Mouse (Mus musculus) midbrain, embryonic 11.5 days (tissue): ENCODE data around the gene Ly6g6e. TPM values are rescaled to one million over a fixed set of nuclear protein-coding genes. Genes with fewer than 3 reads are reported as not detected.

Experiments used
- ATAC-seq: fragments of 200-750 bp; cut with Nextera tagmentation; 2 replicates; pipeline ENCODE4 v1.8.0; 2017; ENCODE audit warnings: moderate TSS enrichment, moderate library complexity; ENCODE audit not compliant: low FRiP score
- DNase-seq: peaks from one replicate; pipeline ENCODE4 v3.0.0; 2015; ENCODE audit warnings: low spot score; ENCODE audit errors: missing footprints
- H3K27ac ChIP-seq: fragments of 300-500 bp; sonication (generic); 2 replicates; pipeline ENCODE4 v1.5.1; 2014; ENCODE audit warnings: low read depth, low read length
- H3K27me3 ChIP-seq: fragments of 300-500 bp; sonication (generic); 2 replicates; pipeline ENCODE4 v1.6.1; 2014; ENCODE audit warnings: mild to moderate bottlenecking, low read length, moderate library complexity, mixed read lengths; ENCODE audit not compliant: control insufficient read depth, insufficient read depth
- H3K36me3 ChIP-seq: fragments of 300-500 bp; sonication (generic); 2 replicates; pipeline ENCODE4 v1.6.1; 2014; ENCODE audit warnings: mild to moderate bottlenecking, low read length, moderate library complexity, mixed read lengths; ENCODE audit not compliant: control insufficient read depth, insufficient read depth
- H3K4me1 ChIP-seq: fragments of 300-500 bp; sonication (generic); 2 replicates; pipeline ENCODE4 v1.6.1; 2014; ENCODE audit warnings: low read length; ENCODE audit not compliant: control insufficient read depth, insufficient read depth
- H3K4me2 ChIP-seq: fragments of 300-500 bp; sonication (generic); 2 replicates; pipeline ENCODE4 v1.6.1; 2014; ENCODE audit warnings: mild to moderate bottlenecking, moderate library complexity
- H3K4me3 ChIP-seq: fragments of 300-500 bp; sonication (generic); 2 replicates; pipeline ENCODE4 v1.5.1; 2014; ENCODE audit warnings: low read depth, low read length
- H3K9ac ChIP-seq: fragments of 300-500 bp; sonication (generic); 2 replicates; pipeline ENCODE4 v1.6.1; 2014; ENCODE audit warnings: low read length
- H3K9me3 ChIP-seq: fragments of 300-500 bp; sonication (generic); 2 replicates; pipeline ENCODE4 v1.6.1; 2016; ENCODE audit warnings: low read length; ENCODE audit not compliant: control insufficient read depth
- WGBS: fragments of 180-500 bp; shearing (Covaris S2); extraction: QIAGEN DNeasy Blood & Tissue Kit; methylation state at CpG from one replicate; pipeline ENCODE4 v1.1.7; 2014; 5-methylcytosine and 5-hydroxymethylcytosine counted together
- polyA plus RNA-seq: library from polyadenylated mRNA; unstranded; fragments of >200 nt; fragmentation: Nextera tagmentation; extraction: Ambion mirVana; gene quantifications from 2 replicates; pipeline ENCODE4 v1.2.1, GENCODE M21; 2014

The Ly6g6e gene
- polyA plus RNA-seq, 1 experiment from 2014 or later = not detected

DNA sequence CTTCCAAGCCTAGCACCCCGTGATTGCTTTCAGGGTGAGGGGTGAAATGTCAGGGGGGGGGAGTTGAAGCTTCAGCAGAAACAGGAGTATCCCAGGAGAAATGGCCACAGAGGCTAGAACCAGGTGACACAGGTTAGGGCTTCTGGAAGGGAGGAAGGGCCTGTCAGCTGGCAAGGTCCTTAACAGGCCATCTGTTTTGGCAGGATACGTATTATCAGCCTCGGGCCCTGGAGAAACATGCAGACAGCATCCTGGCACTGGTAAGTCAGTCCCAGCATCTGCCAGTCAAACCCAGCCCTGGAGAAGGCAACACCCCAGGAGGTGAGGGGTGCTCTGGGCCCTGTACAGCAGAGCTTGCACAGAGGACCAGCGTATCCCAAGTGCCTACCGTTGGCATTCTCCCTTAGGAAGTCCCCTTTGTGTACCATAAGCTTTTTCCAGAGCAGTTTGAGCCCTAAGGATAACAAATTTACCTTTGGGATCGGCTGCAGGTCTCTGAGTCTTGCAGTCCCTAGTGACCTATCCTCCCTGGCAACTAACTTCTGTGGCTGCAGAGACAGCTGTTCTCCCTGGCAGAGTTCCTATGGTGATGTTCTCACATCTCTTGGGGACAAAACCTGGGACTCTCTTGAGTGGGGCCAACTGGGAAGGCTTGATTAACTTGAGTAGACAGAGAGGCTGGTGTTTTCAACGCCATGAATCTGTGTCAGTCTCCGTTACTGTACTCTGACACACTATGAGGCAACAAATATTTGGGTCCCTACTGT lies 13.6 kb downstream of the Ly6g6e start:
- Histone ChIP-seq H3K9me3 (no peaks in the 10 kb centered on the region), H3K9ac (peak overlapping the region; percentile 92; the same call in 1 of the 2 replicates), H3K27me3 (no peaks in the 10 kb centered on the region), H3K36me3 (peaks cover 2% of the 10 kb centered on the region; the same call in 1 of the 2 replicates), H3K4me1 (peaks cover 5% of the 10 kb centered on the region), H3K4me3 (peak overlapping the region; percentile 60), H3K4me2 (peak overlapping the region; percentile 47), H3K27ac (no peak overlapping the region)
- WGBS = 82% methylated on average over 8 of the region's 8 CpGs
- ATAC-seq (no peak), DNase-seq (no peak)

DNA sequence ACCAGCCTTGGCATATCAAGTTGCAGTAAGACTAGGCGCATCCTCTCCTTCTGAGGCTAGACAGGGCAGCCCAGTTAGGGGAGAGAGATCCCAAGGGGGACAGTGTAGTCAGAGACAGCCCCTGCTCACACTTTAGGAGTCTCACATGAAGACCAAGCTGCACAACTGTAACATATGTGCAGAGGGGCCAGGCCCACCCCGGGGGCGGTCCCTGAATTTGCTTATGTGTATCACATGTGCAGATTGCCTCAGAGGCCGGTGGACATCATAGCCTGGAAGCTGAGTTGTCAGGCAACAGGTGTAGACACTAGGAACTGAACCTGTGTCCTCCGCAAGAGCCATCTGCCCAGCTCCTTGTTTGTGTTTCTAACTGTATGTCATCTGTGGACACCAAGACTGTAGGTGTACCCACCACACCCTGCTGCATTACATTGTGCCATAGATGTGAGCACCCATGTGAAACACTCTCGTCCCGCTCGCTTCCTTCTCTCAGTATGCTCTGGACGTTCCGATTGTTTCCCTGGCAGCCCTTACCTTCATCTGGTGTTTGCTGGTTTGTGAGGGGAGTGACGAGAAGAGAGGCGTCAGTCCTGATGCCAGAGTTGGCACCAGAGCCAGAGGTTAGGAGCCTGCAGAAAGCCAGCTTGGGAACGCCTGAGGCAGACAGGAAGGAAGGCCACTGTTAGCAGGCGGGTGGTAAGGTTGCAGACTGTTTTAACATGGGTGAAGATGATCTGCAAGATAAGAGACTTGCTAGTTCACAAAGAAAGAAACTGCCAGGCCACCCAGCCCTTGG lies 15.9 kb downstream of the Ly6g6e start:
- H3K4me2 ChIP-seq = no peak overlapping the region
- WGBS = 88% methylated on average over 14 of the region's 14 CpGs
- H3K27me3 ChIP-seq = no peaks in the 10 kb centered on the region
- H3K27ac ChIP-seq = no peak overlapping the region
- H3K4me1 ChIP-seq = peaks cover 5% of the 10 kb centered on the region
- H3K36me3 ChIP-seq = peaks cover 5% of the 10 kb centered on the region; the same call in 1 of the 2 replicates
- no peaks in the 10 kb centered on the region for H3K9me3 ChIP-seq
- no peak overlapping the region for H3K4me3 ChIP-seq
- DNase-seq = no peak
- H3K9ac ChIP-seq = no peak overlapping the region
- ATAC-seq = no peak

DNA sequence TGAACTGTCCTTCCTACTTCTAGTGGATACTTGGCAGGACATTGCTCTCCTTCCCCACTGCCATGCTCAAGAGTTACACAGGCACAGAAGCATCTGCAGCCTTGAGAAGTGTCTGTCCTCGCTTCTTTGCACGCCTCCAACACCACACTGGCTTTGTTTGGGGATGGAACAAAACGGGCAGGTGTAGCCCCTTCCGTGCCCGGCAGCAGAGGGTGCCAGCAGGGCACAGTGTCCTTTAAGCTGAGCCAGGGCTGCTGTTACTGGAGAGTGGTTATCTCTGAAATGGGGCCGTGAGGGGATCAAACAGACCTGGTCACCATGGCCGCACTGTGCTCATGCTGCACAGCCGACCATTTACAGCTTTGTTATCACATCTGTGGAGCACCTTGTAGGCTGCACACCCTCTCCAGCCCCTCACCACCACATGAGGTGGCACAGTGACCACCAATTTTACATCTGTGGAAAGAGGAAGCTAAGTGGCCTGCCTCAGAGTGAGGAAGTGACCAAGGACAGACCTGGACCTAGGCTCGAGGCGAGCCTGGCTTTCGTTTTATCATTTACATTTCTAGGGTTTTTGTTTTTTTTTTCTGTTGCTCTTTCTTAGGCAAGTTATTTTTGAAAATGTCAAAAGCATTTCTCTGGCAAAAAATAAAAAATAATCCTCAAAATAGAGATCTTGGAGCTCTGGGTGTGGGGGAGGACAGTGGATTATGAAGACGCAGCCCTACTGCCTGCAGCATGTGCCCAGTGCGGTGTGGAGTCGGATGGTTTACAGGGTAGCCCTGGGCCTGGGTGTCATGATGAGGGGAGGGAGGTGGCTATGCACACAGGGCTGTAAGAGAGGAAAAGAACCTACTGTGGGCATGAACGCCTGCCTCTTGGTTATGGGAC lies 18.0 kb downstream of the Ly6g6e start:
- no peak overlapping the region for H3K27ac ChIP-seq
- no peak overlapping the region for H3K4me2 ChIP-seq
- no peak overlapping the region for H3K4me3 ChIP-seq
- DNase-seq = no peak
- no peaks in the 10 kb centered on the region for H3K27me3 ChIP-seq
- ATAC-seq = no peak
- H3K4me1 ChIP-seq = peaks cover 5% of the 10 kb centered on the region
- H3K36me3 ChIP-seq = peaks cover 5% of the 10 kb centered on the region; the same call in 1 of the 2 replicates
- H3K9me3 ChIP-seq = no peaks in the 10 kb centered on the region
- WGBS = 91% methylated on average over 15 of the region's 15 CpGs
- no peak overlapping the region for H3K9ac ChIP-seq

DNA sequence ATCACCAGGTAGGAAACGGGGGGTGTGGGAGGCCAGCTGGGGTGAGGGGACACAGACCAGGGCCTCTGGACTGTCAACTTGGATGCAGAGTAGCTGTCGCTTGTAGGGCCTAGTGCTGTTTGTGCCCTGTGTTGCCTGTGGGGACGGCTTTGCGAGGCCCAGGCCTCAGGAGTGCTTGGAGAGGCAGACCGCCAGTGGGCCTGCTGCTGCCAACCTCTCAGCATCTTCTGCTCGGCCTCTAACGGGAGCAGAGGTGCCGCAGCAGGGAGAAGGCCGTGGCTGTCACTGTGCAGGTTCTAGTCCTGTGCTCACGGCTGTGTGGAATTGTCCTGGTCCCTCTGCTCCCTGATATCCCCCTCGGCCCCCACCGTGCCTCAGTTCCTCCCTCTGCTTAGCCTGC lies 19.9 kb downstream of the Ly6g6e start:
- no peaks in the 10 kb centered on the region for H3K4me1 ChIP-seq
- 82% methylated on average over 12 of the region's 12 CpGs for WGBS
- H3K9ac ChIP-seq = no peak overlapping the region
- no peaks in the 10 kb centered on the region for H3K27me3 ChIP-seq
- H3K36me3 ChIP-seq = peaks cover 10% of the 10 kb centered on the region
- H3K4me2 ChIP-seq = no peak overlapping the region
- H3K4me3 ChIP-seq = no peak overlapping the region
- H3K9me3 ChIP-seq = no peaks in the 10 kb centered on the region
- no peak for ATAC-seq
- no peak for DNase-seq
- H3K27ac ChIP-seq = no peak overlapping the region

DNA sequence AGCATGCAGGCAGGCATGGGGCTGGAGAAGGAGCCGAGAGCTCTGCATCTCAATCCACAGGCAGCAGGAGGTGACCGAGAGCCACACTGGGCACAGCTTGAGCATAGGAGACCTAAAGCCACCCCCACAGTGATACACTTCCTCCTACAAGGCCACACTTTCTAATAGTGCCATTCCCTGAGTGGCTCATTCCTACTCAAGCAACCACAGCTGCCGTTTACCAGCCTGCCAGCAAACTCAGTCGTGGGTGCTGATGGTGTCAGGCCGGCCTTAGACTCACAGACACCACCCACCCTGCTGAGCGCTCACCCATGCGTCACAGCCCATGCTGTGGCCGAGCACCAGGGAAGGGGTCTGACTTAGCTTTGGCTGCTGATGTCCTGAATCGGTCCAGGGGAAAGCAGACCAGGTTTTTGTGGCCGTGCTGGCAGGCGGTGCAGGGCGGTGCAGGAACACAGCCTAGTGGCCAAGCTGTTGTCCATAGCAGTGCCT lies 20.5 kb downstream of the Ly6g6e start:
- no peak overlapping the region for H3K4me2 ChIP-seq
- no peaks in the 10 kb centered on the region for H3K9me3 ChIP-seq
- peak; percentile 73 for DNase-seq
- H3K9ac ChIP-seq = no peak overlapping the region
- H3K36me3 ChIP-seq = peaks cover 10% of the 10 kb centered on the region
- ATAC-seq = no peak
- no peaks in the 10 kb centered on the region for H3K4me1 ChIP-seq
- no peaks in the 10 kb centered on the region for H3K27me3 ChIP-seq
- 70% methylated on average over 12 of the region's 12 CpGs for WGBS
- no peak overlapping the region for H3K4me3 ChIP-seq
- no peak overlapping the region for H3K27ac ChIP-seq

DNA sequence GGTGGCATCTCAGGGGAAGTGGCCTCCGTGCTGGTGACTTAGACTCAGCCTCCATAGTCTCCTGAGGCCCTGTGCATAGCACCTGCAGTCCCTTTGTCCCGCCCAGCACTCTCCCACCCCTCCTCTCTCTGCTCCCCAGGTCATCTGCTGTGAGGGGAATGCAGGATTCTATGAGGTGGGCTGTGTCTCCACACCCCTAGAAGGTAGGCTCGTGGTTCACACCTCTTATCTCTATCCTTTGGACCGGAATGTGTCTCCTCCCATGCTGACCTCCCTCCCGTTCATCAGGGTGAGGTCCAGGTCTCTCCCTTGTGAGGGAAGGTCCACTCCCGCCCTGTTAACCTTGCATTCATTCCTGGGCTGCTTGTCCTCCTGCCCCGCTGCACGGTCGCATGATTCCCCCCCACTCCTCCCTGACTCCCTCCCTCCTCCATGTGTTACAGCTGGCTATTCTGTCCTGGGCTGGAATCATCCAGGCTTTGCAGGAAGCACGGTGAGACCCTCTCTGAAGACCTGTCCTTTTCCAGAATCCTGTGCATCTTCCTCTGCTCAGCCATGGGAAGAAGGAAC lies 23.6 kb downstream of the Ly6g6e start:
- no peaks in the 10 kb centered on the region for H3K9me3 ChIP-seq
- ATAC-seq = no peak
- H3K27me3 ChIP-seq = no peaks in the 10 kb centered on the region
- 77% methylated on average over 10 of the region's 10 CpGs for WGBS
- no peak overlapping the region for H3K27ac ChIP-seq
- no peak for DNase-seq
- H3K4me2 ChIP-seq = no peak overlapping the region
- H3K36me3 ChIP-seq = peaks cover 8% of the 10 kb centered on the region
- H3K4me1 ChIP-seq = no peaks in the 10 kb centered on the region
- no peak overlapping the region for H3K9ac ChIP-seq
- no peak overlapping the region for H3K4me3 ChIP-seq

DNA sequence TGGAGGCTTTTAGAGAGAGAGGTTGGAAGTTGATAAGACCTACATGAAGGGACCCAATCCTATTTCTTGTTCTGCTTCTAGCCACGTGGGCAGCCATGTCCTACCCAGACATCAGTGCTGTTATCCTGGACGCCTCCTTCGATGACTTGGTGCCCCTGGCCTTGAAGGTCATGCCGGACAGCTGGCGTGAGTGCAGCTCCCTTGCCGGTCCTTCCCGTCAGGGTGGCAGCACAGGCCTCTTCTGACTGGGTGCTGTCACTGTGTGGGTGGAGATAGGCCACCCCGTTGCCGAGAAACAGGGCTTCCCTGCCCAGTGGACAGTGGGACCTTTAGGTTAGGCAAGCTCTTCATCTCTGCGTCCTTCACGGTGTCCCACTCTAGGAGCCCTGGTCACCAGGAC lies 24.5 kb downstream of the Ly6g6e start:
- H3K4me2 ChIP-seq = no peak overlapping the region
- peaks cover 5% of the 10 kb centered on the region for H3K4me1 ChIP-seq
- H3K9ac ChIP-seq = no peak overlapping the region
- no peak overlapping the region for H3K27ac ChIP-seq
- no peak for DNase-seq
- WGBS = 89% methylated on average over 11 of the region's 11 CpGs
- ATAC-seq = no peak
- H3K4me3 ChIP-seq = no peak overlapping the region
- H3K36me3 ChIP-seq = peaks cover 8% of the 10 kb centered on the region
- H3K9me3 ChIP-seq = no peaks in the 10 kb centered on the region
- no peaks in the 10 kb centered on the region for H3K27me3 ChIP-seq

DNA sequence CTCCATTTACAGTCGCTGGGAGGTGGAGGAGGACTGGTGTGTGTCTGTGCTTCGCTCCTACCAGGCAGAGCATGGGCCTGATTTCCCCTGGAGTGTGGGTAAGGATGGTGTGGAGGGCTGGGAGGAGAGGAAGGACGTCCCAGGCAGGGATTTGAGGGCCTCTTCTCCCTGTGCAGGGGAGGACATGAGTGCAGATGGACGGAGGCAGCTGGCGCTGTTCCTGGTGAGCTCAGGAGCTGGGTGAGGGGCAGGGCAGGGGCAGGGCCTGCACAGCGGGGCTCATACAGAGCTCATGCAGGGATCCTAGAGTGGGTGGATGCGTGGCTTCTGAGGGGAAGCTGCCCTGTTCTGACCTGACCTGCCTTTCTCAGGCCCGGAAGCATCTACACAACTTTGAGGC lies 25.6 kb downstream of the Ly6g6e start:
- no peaks in the 10 kb centered on the region for H3K27me3 ChIP-seq
- WGBS = 76% methylated on average over 8 of the region's 8 CpGs
- H3K36me3 ChIP-seq = peaks cover 6% of the 10 kb centered on the region
- no peak for ATAC-seq
- no peak overlapping the region for H3K9ac ChIP-seq
- no peak overlapping the region for H3K4me3 ChIP-seq
- H3K9me3 ChIP-seq = no peaks in the 10 kb centered on the region
- no peak overlapping the region for H3K4me2 ChIP-seq
- H3K27ac ChIP-seq = no peak overlapping the region
- H3K4me1 ChIP-seq = peaks cover 8% of the 10 kb centered on the region
- no peak for DNase-seq
